In genomic region chr2:31925936-31926335, GRCm38 (mm10) we compare ENCODE assay signal across 24 mouse cellular contexts. TPM values are rescaled to one million over a fixed set of nuclear protein-coding genes. Genes with fewer than 3 reads are reported as not detected.
"Had no signal": no experiment of that assay in that cellular context is flagged by ENCODE, and none has a peak within 500 bp of the region (broad histone marks: within the 10 kb centered on the region; RNA-seq: fewer than 3 reads in every experiment).

No protein-coding gene starts in this region.

- H3K4me2 ChIP-seq: limb, embryonic 13.5 days; liver, embryonic 12.5 days; liver, embryonic 15.5 days; lung, embryonic 15.5 days; midbrain, embryonic 15.5 days; neural tube, embryonic 12.5 days; neural tube, embryonic 15.5 days had no signal

- H3K4me3 ChIP-seq: layer of hippocampus, adult 2 months; limb, embryonic 10.5 days; limb, embryonic 13.5 days; liver, embryonic 12.5 days; liver, embryonic 15.5 days; lung, embryonic 15.5 days; megakaryocyte, embryonic 14.5 days; midbrain, embryonic 10.5 days; midbrain, embryonic 15.5 days; neural tube, embryonic 12.5 days; neural tube, embryonic 15.5 days had no signal

- H3K9me3 ChIP-seq: limb, embryonic 10.5 days; limb, embryonic 13.5 days; liver, embryonic 12.5 days; liver, embryonic 15.5 days; lung, embryonic 15.5 days; megakaryocyte, embryonic 14.5 days; midbrain, embryonic 10.5 days; midbrain, embryonic 15.5 days; neural tube, embryonic 12.5 days; neural tube, embryonic 15.5 days had no signal

- DNase-seq: layer of hippocampus, adult 9-11 months; liver; lung, adult 18-20 months; lung, postnatal 10 days; lung, postnatal 36 days; right cerebral cortex, adult 18-20 months; right cerebral cortex, postnatal 14 days; right cerebral cortex, postnatal 4 days; thymus, adult 2 months; thymus, postnatal 14 days; thymus, postnatal 4 days had no signal

- H3K9ac ChIP-seq: limb, embryonic 13.5 days; liver, embryonic 12.5 days; liver, embryonic 15.5 days; lung, embryonic 15.5 days; midbrain, embryonic 15.5 days; neural tube, embryonic 12.5 days; neural tube, embryonic 15.5 days had no signal

- H3K27ac ChIP-seq: layer of hippocampus, adult 2 months; limb, embryonic 10.5 days; limb, embryonic 13.5 days; liver, embryonic 12.5 days; liver, embryonic 15.5 days; lung, embryonic 15.5 days; midbrain, embryonic 10.5 days; midbrain, embryonic 15.5 days; neural tube, embryonic 12.5 days; neural tube, embryonic 15.5 days; stomach, postnatal 0 days had no signal

- H3K4me1 ChIP-seq: limb, embryonic 13.5 days; liver, embryonic 12.5 days; liver, embryonic 15.5 days; lung, embryonic 15.5 days; midbrain, embryonic 15.5 days; neural tube, embryonic 12.5 days; neural tube, embryonic 15.5 days had no signal

- H3K27me3 ChIP-seq: midbrain, embryonic 15.5 days; neural tube, embryonic 15.5 days had no signal

- ATAC-seq: intestine, postnatal 0 days; liver, embryonic 12.5 days; midbrain, embryonic 15.5 days had no signal

- H3K36me3 ChIP-seq: limb, embryonic 10.5 days; limb, embryonic 13.5 days; liver, embryonic 12.5 days; liver, embryonic 15.5 days; lung, embryonic 15.5 days; midbrain, embryonic 10.5 days; midbrain, embryonic 15.5 days; neural tube, embryonic 12.5 days; neural tube, embryonic 15.5 days had no signal

RNA-seq across cellular contexts. Expression of gene Lamc3, which starts 38.8 kb away (rescaled TPM):
- polyA plus RNA-seq: liver, embryonic 15.5 days had no signal
